Mouse (Mus musculus) spleen, postnatal 10 days (tissue): ENCODE measurements around the gene Padi6.

Source experiments
- DNase-seq, 2 experiments: peaks; one replicate each; pipeline ENCODE4 v3.0.0; 2021 to 2022; ENCODE audit warnings: low spot score in 2 of 2

Gene Padi6

DNA sequence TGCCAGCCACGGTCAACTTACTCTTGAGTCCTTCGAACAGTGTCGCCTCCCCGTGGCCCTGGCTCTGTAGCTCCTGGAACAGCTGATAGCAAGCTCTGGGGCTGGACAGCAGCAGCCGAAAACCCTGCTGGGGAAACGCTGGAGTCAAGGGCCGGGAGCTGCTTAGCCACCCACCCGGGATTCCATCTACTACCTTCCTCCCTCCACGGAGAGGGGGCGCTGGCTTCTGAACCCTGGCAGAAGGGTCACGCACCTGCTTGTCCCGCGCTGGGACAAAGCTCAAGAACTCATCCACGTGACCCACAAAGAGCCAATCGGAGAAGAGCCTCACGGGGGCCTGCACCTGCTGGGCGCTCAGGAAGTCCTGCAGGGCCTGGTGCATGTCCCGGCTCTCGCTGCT is 7.9 kb upstream of the Padi6 start:
- DNase-seq: peak; percentile 29 to 73

DNA sequence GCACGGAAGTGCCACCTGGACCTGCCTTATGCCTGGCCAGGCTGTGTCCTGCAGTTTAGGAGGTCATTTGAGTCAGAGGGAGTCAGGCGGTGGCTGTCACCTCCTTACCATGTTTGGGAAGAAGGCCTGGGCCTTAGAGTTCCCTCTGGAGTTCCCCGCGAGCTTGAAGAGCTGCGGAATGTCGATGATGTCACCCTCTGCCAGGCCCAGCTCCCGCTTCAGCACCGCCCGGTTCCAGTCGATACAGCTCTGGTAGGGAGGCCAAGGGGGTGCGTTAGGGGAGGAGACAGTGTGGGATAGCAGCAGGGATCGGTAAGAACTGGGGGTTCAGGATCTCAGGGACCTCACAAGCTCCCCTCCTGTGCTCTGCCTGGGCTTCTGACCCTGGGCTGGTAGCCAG is 5.5 kb upstream of the Padi6 start:
- no peak for DNase-seq

DNA sequence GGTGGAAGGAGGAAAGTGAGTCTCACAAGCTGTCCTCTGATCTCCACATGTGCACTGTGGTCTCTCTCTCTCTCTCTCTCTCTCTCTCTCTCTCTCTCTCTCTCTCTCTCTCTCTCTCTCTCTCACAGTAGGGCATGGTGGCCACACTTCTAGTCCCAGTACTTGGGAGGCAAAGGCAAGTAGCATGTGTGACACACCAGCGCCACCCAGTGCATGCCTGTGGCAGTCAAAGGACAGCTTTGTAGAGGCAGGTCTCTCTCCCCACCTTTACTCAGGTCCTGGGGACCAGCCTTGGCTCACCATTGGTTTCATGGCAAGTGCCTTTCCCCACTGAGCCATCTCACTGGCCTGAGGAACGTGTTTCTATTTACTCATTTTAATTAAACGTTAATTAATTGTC is 2.2 kb upstream of the Padi6 start:
- DNase-seq: peak; percentile 31 to 76

DNA sequence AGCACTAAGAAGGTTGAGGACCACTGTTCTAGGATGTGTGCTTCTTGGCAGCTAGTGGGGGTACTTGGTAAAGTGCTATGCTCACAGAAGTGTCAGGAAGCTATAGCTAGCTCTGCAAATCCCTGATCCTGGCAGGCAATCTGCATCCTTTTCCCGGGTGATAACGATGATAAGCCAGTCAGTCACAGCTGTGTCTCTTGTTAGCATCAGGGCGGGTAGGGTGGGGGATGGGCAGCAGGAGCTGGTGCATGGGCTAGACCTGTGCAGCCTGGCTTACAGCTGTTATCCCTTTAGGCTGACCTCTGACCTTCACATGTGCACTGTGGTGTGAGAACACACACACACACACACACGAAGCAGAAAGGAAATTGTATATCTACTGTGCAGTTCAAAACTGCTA is 643 bp upstream of the Padi6 start:
- DNase-seq: no peak

DNA sequence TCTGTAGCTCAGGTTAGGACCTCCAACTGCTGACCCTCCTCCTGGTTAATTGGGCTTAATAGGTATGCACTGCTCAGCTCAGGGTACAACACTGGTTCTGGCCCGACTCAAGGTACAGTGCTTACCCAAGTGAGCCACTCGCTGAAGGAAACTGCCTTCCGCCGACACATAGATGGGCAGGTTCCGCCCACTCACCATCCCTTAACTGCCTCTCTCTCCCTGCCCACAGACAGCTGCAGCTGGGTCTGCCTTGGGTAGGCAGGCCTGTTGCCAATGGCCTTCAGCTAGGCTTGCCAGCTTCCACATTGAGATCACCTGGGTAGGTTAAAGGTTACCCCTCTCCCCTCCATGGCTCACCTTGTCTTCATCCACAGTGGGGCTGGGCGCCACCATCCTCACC is 1.0 kb downstream of the Padi6 start:
- DNase-seq: no peak

DNA sequence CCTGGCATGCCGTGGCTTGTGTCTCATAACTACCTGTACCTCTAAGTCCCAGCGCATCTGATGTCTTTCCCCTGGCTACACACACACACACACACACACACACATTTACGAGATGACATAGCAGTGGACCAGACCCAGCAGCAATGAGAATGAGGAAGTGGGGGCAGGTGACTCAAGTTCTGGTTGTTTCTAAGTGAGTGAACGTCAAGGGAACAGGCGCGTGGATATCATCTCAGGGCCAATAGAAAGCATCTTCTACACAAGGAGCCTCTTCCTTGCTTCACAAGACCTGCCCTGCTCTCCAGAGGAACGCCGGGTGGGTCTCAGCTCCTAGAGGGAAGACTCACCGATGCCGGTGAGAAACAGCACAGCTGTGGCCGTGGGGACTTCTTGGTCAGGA is 1.8 kb downstream of the Padi6 start:
- no peak for DNase-seq

DNA sequence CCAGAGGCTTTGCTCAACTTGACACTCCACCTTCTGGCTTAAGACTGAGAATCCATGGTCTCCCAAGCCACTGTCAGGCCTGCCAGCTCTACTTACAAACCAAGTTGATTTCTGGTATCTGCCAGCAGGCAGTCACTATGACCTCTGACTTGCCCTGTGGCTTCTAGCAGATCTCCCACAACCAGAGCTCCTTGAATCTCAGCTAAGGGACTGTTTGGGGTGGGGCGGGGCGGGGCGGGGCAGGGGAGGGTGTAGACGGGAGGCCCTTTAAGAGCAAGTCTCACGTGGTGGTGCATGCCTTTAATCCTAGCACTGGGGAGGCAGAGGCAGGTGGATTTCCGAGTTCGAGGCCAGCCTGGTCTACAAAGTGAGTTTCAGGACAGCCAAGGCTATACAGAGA is 9.6 kb downstream of the Padi6 start:
- no peak for DNase-seq

DNA sequence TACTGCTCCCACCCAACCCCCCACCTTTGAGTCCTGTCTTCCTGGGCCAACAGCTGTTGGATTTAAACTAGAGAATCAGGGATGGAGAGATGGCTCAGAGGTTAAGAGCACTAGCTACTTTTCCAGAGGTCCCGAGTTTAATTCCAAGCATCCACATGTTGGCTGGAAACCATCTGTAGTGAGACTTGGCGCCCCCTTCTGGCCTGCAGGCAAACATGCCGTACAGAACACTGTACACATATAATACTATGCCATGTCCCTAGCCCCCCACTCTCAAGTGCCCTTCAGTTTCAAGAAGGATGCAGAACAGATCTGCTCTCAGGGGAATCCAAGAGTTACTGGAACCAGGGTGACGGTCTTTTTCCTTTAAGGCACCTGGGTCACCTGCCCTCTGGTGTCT is 10.8 kb downstream of the Padi6 start:
- peak in 1 of 2 experiments; percentile 33 for DNase-seq

DNA sequence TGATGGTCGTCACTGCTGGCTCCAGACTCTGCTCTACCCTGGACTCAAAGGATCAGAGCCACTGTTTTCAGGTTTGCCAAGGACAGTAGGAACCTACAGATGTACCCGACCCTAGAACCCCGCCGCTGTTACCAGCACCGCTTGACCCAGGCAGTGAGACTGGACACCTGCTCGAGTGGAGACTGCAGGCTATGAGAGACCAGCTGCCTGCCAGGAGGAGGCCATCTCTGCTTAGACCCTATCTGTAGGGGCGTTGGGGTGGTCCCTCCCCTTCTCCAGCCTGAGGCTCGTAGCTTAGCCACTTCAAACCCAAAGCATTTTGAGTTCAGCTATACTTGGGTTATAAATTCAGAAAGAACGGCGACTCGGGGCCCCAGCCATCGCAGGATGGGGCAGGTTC is 15.5 kb downstream of the Padi6 start:
- DNase-seq: no peak

DNA sequence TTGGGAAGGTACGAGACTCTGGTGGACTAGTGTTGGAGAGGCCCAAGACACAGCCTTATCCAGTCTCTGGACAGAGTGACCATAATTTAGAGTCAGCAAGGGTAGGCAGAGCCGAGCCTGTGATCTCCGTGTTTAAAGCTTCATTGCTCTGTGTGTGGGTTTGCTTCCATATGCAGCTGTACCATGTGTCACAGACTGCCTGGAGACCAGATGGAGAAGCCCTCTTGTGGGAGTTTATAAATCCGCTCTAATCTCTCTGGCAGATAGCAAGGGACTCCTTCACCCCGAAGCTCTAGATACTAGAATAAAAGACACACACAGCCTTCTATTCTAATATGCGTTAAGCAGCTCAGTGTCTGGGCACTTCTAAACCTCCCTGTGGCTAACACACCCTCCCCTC is 17.7 kb downstream of the Padi6 start:
- DNase-seq: no peak

DNA sequence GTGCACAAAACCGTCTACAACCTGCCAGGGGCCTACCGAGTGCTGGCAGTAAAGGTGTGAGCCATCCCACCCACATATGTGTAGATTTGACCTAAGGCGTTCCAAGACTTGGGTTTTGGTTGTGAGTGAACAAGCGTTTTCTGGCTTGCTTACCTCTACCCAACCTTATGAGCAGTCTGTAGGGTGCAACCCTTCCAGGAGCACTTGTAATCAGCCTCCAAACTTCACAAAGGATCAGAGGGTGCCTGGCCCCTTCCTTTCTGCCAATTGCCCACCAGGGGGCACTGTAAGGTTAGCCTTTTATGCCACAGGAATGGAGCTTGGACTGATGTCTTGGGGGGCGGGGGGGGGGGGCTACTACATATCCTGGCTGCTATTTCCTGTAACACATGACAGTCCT is 18.6 kb downstream of the Padi6 start:
- peak in 1 of 2 experiments; percentile 56 for DNase-seq

DNA sequence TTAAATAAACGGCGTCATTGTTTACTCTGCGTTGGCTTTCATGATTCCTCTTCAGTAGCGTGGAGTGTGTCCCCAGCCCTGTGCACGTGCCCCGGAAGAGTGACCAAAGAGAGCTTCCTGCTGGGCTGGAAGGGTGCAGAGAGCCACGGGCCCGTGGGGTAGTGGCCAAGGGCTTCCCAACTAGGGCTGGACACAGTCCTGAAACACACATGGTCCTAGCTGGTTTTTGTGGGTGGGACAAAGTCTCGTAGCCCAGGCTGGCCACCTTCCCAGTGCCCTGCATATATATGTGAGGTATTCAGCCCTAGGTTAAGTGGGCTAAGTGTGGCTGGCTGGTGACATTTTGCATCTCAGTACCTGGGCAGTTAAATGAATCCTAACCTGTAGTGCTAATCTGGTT is 19.3 kb downstream of the Padi6 start:
- DNase-seq: no peak

DNA sequence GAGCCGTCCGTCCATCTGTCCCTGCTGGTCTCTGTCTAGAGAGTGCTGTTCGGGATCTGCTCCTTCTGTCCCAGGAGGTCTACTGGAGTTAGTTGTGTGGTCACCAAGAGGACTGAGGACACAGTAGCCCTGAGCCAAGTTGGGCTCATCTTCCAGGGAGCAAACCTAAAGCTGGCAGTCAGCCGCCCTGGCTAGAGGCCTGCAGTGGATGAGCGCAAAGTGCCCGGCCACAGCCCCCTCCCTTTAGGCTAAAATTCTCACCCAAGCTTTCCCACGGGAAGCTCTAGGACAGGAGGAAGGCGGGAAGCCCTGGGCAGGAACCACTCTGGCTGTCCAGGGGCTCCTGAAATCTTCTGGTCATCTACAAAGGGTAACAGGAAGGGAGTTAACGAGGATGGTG is 19.7 kb downstream of the Padi6 start:
- no peak for DNase-seq

DNA sequence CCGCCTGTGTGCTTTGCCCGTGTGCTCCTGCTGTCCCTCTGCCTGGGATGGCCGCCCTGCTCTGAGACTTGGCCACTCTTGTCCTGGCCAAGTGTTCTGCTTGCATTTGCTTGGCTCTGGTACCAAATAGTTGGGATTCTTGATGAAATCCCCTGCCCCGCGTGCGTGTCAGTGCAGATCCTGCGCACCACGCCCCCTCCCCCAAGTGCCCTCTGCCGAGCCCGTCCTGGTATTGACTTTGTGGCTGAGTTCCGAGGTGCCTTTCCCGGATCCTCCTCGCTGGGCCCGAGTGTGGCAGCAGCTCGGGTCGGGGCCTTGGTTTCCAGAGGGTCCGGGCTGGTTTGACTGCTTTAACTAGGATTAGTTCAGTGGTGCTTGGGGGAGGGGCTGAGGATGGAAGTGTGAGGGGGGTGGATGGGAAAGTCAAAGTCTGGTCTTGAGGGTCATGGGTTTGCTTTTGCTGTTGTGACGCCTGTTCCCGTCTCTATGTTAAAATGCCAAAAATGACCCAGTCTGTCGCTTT is 20.4 kb downstream of the Padi6 start:
- DNase-seq: no peak

DNA sequence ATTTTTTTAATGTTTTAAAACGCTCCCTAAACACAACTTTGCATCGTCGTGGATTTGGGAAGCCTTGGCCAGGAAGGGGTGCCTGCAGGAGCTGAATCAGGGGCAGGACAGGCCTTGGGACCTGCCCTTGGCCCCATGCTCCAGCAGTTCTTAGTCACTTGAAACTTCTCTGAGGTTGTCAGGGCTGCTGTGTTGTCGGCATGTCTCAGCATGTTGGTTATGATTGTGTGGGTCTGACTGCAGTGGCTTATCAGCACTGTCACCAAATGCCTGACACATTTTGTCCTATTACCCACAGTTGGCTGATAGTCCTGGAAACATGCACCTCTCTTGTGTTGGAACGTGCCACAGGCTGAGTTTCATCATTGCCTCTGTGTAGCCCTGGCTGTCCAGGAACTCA is 22.4 kb downstream of the Padi6 start:
- no peak for DNase-seq

DNA sequence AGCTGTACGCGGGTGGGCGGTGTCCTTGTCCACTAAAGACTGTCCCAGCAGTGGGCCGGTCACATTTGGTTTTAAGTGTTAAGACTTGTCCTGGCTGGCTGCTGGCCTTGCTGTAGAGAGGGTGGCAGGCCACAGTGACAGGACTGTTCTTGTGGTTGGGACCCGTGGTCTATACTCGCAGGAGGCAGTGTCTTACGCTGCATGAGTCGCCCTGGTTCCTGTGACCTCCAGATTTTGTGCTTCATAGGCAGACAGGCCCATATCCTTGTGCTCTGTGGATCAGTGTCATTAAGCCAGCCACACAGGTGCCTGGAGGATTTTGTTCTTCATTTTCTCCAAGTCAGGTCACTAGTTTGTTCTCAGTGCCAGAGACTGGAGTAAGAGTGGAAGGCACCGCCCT is 24.0 kb downstream of the Padi6 start:
- DNase-seq: no peak

DNA sequence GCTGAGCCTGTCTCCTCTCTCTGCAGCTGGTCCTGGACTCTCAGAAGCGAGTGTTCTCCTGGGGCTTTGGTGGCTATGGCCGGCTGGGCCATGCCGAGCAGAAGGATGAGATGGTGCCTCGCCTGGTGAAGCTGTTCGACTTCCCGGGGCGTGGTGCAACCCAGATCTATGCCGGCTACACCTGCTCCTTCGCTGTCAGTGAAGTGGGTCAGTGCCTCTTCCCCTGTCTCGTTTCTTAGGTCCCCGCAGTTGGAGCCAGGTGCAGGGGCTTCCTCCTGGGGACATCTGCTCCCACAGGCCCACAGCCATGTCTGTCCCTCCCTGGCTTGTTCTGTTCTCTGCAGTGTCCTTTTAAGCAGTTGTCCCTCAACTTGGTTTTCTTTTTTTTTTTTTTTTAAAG is 25.4 kb downstream of the Padi6 start:
- DNase-seq: no peak

DNA sequence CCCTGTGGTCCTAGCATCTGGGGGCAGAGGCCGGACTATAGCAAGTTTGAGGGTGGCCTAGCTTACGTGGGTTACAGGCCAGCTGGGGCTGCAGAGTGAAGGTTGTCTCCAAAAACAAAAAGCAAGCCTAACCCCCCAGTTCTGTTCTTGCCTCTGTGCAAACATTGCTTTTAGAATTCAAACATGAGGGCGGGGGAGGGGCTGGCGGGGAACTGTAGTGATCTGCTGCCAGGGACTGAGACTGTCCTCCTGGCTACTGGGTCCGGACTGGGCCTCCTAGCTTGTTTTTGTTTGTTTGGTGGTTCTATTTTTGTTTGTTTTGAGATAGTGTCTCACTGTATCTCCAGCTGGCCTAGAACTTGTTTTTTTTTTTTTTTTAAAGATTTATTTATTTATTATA is 27.9 kb downstream of the Padi6 start:
- DNase-seq: no peak

DNA sequence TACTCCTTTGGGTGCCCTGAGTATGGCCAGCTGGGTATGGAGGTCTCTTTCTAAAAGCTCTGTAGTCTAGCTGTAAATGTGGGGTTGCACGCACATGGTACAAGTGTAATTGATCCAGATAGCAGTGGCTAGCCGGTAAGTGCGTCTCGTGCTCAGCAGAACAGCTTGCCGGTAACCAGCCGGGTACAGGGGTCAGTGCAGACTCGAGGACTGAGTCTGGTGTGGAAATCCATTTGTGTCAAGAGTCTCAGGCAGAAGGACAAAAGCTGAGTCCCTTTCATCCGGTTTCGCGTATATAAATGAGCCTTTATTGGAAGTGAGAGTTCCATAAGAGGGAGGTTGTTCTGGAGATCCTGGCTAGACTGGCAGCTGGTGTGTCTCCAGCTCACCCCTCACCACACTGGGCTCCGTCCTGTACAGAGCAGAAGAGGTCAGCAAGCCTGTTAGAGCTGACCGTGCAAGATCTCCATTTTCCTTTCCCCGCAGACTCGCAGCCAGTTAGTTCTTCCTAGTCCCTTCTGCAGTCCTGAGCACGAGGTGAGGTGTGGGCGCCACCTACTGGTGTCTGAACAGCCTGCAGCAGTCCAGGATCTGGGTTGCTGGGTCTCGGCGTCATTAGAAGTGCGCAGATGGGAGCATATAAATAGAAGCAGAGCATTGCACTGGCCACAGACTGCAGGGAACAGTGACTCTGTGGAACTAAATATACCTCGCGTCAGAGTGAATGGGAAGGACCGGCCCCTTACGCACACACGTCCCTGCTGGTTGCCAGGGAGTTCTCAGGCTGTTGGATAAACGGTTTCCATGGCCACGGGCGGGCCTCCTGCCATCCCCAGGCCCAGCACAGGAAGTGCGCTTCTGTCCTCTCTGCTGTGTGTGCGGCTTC is 28.7 kb downstream of the Padi6 start:
- DNase-seq: peak; percentile 71 to 89

DNA sequence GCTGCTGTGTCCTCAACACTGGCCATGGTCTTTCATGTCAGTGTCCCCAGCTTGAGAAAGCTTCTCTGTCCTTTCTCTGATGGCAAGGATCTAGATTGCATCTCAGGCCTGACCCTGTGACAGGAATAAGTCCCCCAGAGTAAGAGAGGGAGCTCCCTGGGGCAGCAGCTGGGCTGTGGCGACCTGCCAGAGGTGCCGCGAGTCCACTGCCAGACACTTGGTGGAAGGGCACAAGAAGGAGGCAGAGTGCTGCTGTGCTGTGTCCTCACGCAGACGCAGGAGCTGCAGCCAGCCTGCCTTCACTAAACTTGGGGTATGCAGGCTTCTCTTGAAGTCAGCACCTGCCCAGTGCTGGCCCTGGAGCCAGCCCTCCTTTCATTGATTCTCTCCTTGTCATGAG is 31.1 kb downstream of the Padi6 start:
- DNase-seq: no peak

DNA sequence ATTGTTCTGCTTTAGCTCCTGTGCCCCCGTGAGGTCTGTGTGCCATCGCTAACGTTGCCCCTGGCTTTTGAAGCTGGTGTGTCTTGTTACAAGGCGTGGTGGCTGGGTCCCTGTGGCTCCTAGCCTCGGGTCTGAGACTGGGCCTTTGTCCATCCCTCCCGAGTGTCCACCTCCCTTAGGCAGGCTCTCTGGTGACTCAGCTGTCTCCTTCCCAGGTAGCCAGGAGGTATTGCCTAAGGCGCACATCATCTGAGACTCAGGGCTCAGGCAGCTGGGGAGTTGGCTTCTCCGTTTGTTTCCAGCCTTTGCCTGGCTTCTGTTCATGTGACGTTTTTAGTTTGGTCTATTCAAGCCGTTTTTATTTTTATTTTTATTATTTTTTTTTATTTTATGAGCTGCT is 31.7 kb downstream of the Padi6 start:
- DNase-seq: no peak

DNA sequence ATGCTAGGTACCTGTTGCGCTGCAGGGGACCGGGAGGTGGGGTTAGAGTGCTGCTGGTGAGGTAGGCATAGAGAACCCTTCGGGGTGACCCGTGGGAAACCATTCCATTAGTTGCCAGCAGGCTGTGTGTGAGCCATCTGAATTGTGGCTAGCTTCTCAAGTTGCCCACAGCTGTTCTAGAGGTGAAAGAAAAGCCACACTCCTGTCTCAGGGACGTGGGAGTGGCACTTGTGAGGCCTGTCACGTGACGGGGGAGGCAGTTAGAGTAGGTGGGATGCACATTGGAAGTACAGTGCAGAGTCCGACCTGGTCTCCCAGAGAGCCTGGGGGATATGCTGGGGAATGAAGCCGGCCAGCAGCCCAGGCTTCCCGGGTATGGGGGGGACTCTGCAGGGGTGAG is 32.8 kb downstream of the Padi6 start:
- no peak for DNase-seq

DNA sequence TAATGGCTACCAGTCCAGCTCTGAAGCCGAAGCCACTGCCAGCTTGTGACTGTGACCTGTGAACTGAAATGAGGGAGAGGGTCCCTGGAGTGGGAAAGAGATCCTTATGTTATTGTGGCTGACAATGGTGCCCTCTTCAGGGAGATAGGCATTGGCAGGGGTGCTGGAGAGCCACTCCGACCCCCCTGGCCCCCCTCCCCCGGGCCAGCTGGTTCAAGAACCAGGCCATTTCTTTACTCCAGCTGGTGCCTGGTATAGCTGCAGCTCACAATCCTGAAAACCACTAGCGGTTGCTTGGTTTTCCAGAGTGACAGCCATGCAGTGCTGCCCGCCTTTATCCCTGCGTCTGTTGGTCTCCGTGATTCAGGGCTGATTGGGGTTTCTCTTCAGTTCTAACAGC is 33.3 kb downstream of the Padi6 start:
- no peak for DNase-seq
